Mouse (Mus musculus): ENCODE results near the gene Tlk1. TPM values are rescaled to one million over a fixed set of nuclear protein-coding genes. Genes with fewer than 3 reads are reported as not detected.

Tlk1 gene
- total and polyA plus RNA-seq, 3 experiments = 6.9 to 31.3 (median 26.0) TPM

- H3K27ac ChIP-seq = no peak overlapping the region
- WGBS = 78% methylated on average over 2 of the region's 2 CpGs
- no peak overlapping the region for H3K4me3 ChIP-seq
- no peak overlapping the region for H3K9ac ChIP-seq (ENCODE audit: low read depth, low read length)
- TF ChIP-seq POLR2A (IDR thresholded peaks at IDR 0.05; ENCODE audit: insufficient read depth, low read depth, low read length) = no peak
- TF ChIP-seq EP300 (IDR thresholded peaks at IDR 0.05; ENCODE audit: insufficient read depth, low read depth, low read length) = no peak
- TF ChIP-seq CTCF (IDR thresholded peaks at IDR 0.05) = no peak
- no peaks in the 10 kb centered on the region for H3K27me3 ChIP-seq (ENCODE audit: control insufficient read depth, insufficient read depth, low read length)
- H3K4me1 ChIP-seq (ENCODE audit: control insufficient read depth, insufficient read depth, low read length) = no peaks in the 10 kb centered on the region
- DNase-seq = no peak
- intact Hi-C loops (cut with DNase I) = no loop called here
- H3K36me3 ChIP-seq (ENCODE audit: control insufficient read depth, insufficient read depth, low read length) = peaks cover 5% of the 10 kb centered on the region; the same call in 1 of the 2 replicates
- no peaks in the 10 kb centered on the region for H3K79me2 ChIP-seq (replicated peaks; ENCODE audit: control insufficient read depth, insufficient read depth, low read length)
Observed at GRCm38 (mm10) chr2:70742588-70742987, 82.9 kb downstream of the Tlk1 start.

- Histone ChIP-seq H3K4me1 (ENCODE audit: control insufficient read depth, insufficient read depth, low read length) (no peaks in the 10 kb centered on the region), H3K36me3 (ENCODE audit: control insufficient read depth, insufficient read depth, low read length) (peaks cover 3% of the 10 kb centered on the region; the same call in 1 of the 2 replicates), H3K27ac (no peak overlapping the region), H3K9ac (ENCODE audit: low read depth, low read length) (no peak overlapping the region), H3K27me3 (ENCODE audit: control insufficient read depth, insufficient read depth, low read length) (no peaks in the 10 kb centered on the region), H3K4me3 (no peak overlapping the region), H3K79me2 (replicated peaks; ENCODE audit: control insufficient read depth, insufficient read depth, low read length) (no peaks in the 10 kb centered on the region)
- no peak for DNase-seq
- intact Hi-C loops (cut with DNase I) = no loop called here
- 96% methylated on average over 5 of the region's 5 CpGs for WGBS
- no peak for TF ChIP-seq EP300 (IDR thresholded peaks at IDR 0.05; ENCODE audit: insufficient read depth, low read depth, low read length)
- no peak for TF ChIP-seq CTCF (IDR thresholded peaks at IDR 0.05)
- TF ChIP-seq POLR2A (IDR thresholded peaks at IDR 0.05; ENCODE audit: insufficient read depth, low read depth, low read length) = no peak
Observed at GRCm38 (mm10) chr2:70741901-70742300, 83.6 kb downstream of the Tlk1 start.

- peaks cover 2% of the 10 kb centered on the region; the same call in 1 of the 2 replicates for H3K36me3 ChIP-seq (ENCODE audit: control insufficient read depth, insufficient read depth, low read length)
- intact Hi-C loops (cut with DNase I) = no loop called here
Observed at GRCm38 (mm10) chr2:70736008-70736407, 89.5 kb downstream of the Tlk1 start.

GRCm38 (mm10) chr2:70735534-70735933 is 90.0 kb downstream of the Tlk1 start:
- no peak for DNase-seq
- H3K4me3 ChIP-seq = no peak overlapping the region
- intact Hi-C loops (cut with DNase I) = no loop called here
- no peaks in the 10 kb centered on the region for H3K36me3 ChIP-seq (ENCODE audit: control insufficient read depth, insufficient read depth, low read length)
- no peaks in the 10 kb centered on the region for H3K79me2 ChIP-seq (replicated peaks; ENCODE audit: control insufficient read depth, insufficient read depth, low read length)
- 60% methylated on average over 4 of the region's 4 CpGs for WGBS
- TF ChIP-seq CTCF (IDR thresholded peaks at IDR 0.05) (no peak), POLR2A (IDR thresholded peaks at IDR 0.05; ENCODE audit: insufficient read depth, low read depth, low read length) (no peak), EP300 (IDR thresholded peaks at IDR 0.05; ENCODE audit: insufficient read depth, low read depth, low read length) (no peak)
- no peak overlapping the region for H3K27ac ChIP-seq
- peaks cover 2% of the 10 kb centered on the region; the same call in 1 of the 2 replicates for H3K4me1 ChIP-seq (ENCODE audit: control insufficient read depth, insufficient read depth, low read length)
- no peaks in the 10 kb centered on the region for H3K27me3 ChIP-seq (ENCODE audit: control insufficient read depth, insufficient read depth, low read length)
- H3K9ac ChIP-seq (ENCODE audit: low read depth, low read length) = no peak overlapping the region

More at GRCm38 (mm10) chr2:70736008-70736407, 89.5 kb downstream of the Tlk1 start:
- H3K27me3 ChIP-seq (ENCODE audit: control insufficient read depth, insufficient read depth, low read length) = no peaks in the 10 kb centered on the region
- DNase-seq = no peak
- no peak for TF ChIP-seq CTCF (IDR thresholded peaks at IDR 0.05)
- no peak for TF ChIP-seq POLR2A (IDR thresholded peaks at IDR 0.05; ENCODE audit: insufficient read depth, low read depth, low read length)
- TF ChIP-seq EP300 (IDR thresholded peaks at IDR 0.05; ENCODE audit: insufficient read depth, low read depth, low read length) = no peak
- H3K9ac ChIP-seq (ENCODE audit: low read depth, low read length) = no peak overlapping the region
- no peak overlapping the region for H3K27ac ChIP-seq
- WGBS = 62% methylated on average over 5 of the region's 5 CpGs
- no peaks in the 10 kb centered on the region for H3K79me2 ChIP-seq (replicated peaks; ENCODE audit: control insufficient read depth, insufficient read depth, low read length)
- peaks cover 2% of the 10 kb centered on the region; the same call in 1 of the 2 replicates for H3K4me1 ChIP-seq (ENCODE audit: control insufficient read depth, insufficient read depth, low read length)
- H3K4me3 ChIP-seq = no peak overlapping the region

- H3K9ac ChIP-seq (ENCODE audit: low read depth, low read length) = no peak overlapping the region
- no peak for DNase-seq
- TF ChIP-seq CTCF (IDR thresholded peaks at IDR 0.05) = no peak
- no peak for TF ChIP-seq EP300 (IDR thresholded peaks at IDR 0.05; ENCODE audit: insufficient read depth, low read depth, low read length)
- no peak for TF ChIP-seq POLR2A (IDR thresholded peaks at IDR 0.05; ENCODE audit: insufficient read depth, low read depth, low read length)
- H3K4me3 ChIP-seq = no peak overlapping the region
- H3K36me3 ChIP-seq (ENCODE audit: control insufficient read depth, insufficient read depth, low read length) = no peaks in the 10 kb centered on the region
- no peaks in the 10 kb centered on the region for H3K27me3 ChIP-seq (ENCODE audit: control insufficient read depth, insufficient read depth, low read length)
- H3K4me1 ChIP-seq (ENCODE audit: control insufficient read depth, insufficient read depth, low read length) = peaks cover 2% of the 10 kb centered on the region; the same call in 1 of the 2 replicates
- H3K27ac ChIP-seq = no peak overlapping the region
- WGBS = 87% methylated on average over 2 of the region's 2 CpGs
- intact Hi-C loops (cut with DNase I) = no loop called here
- H3K79me2 ChIP-seq (replicated peaks; ENCODE audit: control insufficient read depth, insufficient read depth, low read length) = no peaks in the 10 kb centered on the region
Observed at GRCm38 (mm10) chr2:70727089-70727488, 98.4 kb downstream of the Tlk1 start.

- intact Hi-C loops (cut with DNase I) = no loop called here
- no peak overlapping the region for H3K27ac ChIP-seq
- TF ChIP-seq CTCF (IDR thresholded peaks at IDR 0.05) = no peak
- no peak for TF ChIP-seq EP300 (IDR thresholded peaks at IDR 0.05; ENCODE audit: insufficient read depth, low read depth, low read length)
- no peak for TF ChIP-seq POLR2A (IDR thresholded peaks at IDR 0.05; ENCODE audit: insufficient read depth, low read depth, low read length)
- no peaks in the 10 kb centered on the region; the same call in 1 of the 2 replicates for H3K36me3 ChIP-seq (ENCODE audit: control insufficient read depth, insufficient read depth, low read length)
- H3K4me3 ChIP-seq = no peak overlapping the region
- H3K4me1 ChIP-seq (ENCODE audit: control insufficient read depth, insufficient read depth, low read length) = no peaks in the 10 kb centered on the region
- H3K79me2 ChIP-seq (replicated peaks; ENCODE audit: control insufficient read depth, insufficient read depth, low read length) = no peaks in the 10 kb centered on the region
- no peaks in the 10 kb centered on the region for H3K27me3 ChIP-seq (ENCODE audit: control insufficient read depth, insufficient read depth, low read length)
- WGBS = 92% methylated on average over 9 of the region's 9 CpGs
- DNase-seq = no peak
- no peak overlapping the region for H3K9ac ChIP-seq (ENCODE audit: low read depth, low read length)
Observed at GRCm38 (mm10) chr2:70723610-70724243, 101.8 kb downstream of the Tlk1 start.
